Mouse (Mus musculus) v-Abl transformed pro-B cells (cell line): ENCODE measurements around the gene 1700030K09Rik.

Experiments
- in situ Hi-C, 2 experiments: fragments of 400-800 bp; cut with MboI; formaldehyde crosslinking; loops; one replicate each; pipeline ENCODE4 v1.15.1; 2025; ENCODE audit not compliant: unreplicated experiment in 2 of 2

1700030K09Rik gene

GRCm38 (mm10) chr8:72500521-72500931 lies 56.8 kb downstream of the 1700030K09Rik start:
- in situ Hi-C loops = no loop called here

- in situ Hi-C loops = no loop called here
These were observed 60.5 kb downstream of the 1700030K09Rik start for GRCm38 (mm10) chr8:72504137-72504536.

- in situ Hi-C loops = no loop called here
These were observed 61.1 kb downstream of the 1700030K09Rik start for GRCm38 (mm10) chr8:72504637-72505314.

GRCm38 (mm10) chr8:72507505-72507904 lies 63.8 kb downstream of the 1700030K09Rik start:
- in situ Hi-C loops = no loop called here
